Mouse (Mus musculus): ENCODE measurements around the gene Chmp1a.

DNA sequence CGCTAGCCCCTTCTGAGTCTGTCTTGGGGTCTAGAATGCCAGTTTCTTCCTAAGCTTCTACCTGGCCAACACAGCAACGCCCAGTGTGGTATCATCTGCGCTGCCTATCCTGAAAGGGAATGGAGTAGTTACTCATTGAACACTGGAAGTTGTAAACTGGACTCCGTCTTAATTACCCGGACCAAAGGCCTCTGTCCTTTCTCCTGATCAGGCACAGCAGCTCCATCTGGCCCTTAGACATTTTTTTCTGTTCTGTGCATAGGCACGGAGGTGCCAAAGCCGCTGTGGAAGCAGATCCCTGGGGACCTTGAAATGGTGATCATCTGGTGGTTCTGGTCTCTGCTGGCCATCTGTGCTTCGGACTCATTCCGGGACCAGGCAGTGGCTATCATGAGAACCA is 18.8 kb downstream of the Chmp1a start:
- TF ChIP-seq CTCF (conservative IDR thresholded peaks at IDR 0.05 in 1 of 2, IDR thresholded peaks at IDR 0.05 in 1 of 2; ENCODE audit: low read depth in 2 of 2, low read length in 2 of 2) (no peak), POLR2AphosphoS2 (IDR thresholded peaks at IDR 0.05; ENCODE audit: low read depth, low read length) (no peak)
